ENCODE assay signal across 8 mouse cellular contexts in genomic region chr13:113266495-113266951, GRCm38 (mm10). TPM values are rescaled to one million over a fixed set of nuclear protein-coding genes. Genes with fewer than 3 reads are reported as not detected.
A peak's percentile ranks its signal among the peaks of the same experiment; 100 is the strongest.
DNase-seq lines count a peak whose midpoint lies in the region; ATAC-seq and TF ChIP-seq lines count a peak whose summit lies in the region.

No protein-coding gene starts in this region.

- H3K9ac ChIP-seq in heart, embryonic 11.5 days (ENCODE audit: low read depth, low read length), result no peak overlapping the region
- H3K9ac ChIP-seq in hindbrain, postnatal 0 days (replicated peaks; ENCODE audit: low read length), result no peak overlapping the region

- no peak for ATAC-seq in heart, embryonic 11.5 days (replicated peaks; ENCODE audit: insufficient number of reproducible peaks, low FRiP score, low TSS enrichment)
- ATAC-seq in hindbrain, postnatal 0 days, result peak; percentile 48
- ATAC-seq in megakaryocyte-erythroid progenitor cell, adult 5-6 weeks (replicated peaks; ENCODE audit: low FRiP score, low TSS enrichment, poor library complexity, severe bottlenecking), result peak; percentile 68

- no peak overlapping the region for H3K4me3 ChIP-seq in heart, embryonic 11.5 days (ENCODE audit: low read depth, low read length)
- H3K4me3 ChIP-seq in gastrocnemius, adult 2 months, result no peak overlapping the region; the same call in 1 of the 2 replicates
- no peak overlapping the region for H3K4me3 ChIP-seq in hindbrain, postnatal 0 days (ENCODE audit: low read length)

- no peaks in the 10 kb centered on the region for H3K9me3 ChIP-seq in heart, embryonic 11.5 days (replicated peaks; ENCODE audit: control insufficient read depth, low read length)
- H3K9me3 ChIP-seq in hindbrain, postnatal 0 days (ENCODE audit: low read length), result no peaks in the 10 kb centered on the region

- peak; percentile 97; the same call in 1 of the 2 replicates for TF ChIP-seq CTCF in gastrocnemius, adult 2 months (IDR thresholded peaks at IDR 0.05)
- peak; percentile 90 for TF ChIP-seq CTCF in hindbrain, postnatal 0 days (IDR thresholded peaks at IDR 0.05; ENCODE audit: low read depth)

- WGBS in heart, embryonic 11.5 days (ENCODE audit: insufficient replicate concordance), result 34% methylated on average over 9 of the region's 9 CpGs
- 32% methylated on average over 9 of the region's 9 CpGs for WGBS in hindbrain, postnatal 0 days

- no peaks in the 10 kb centered on the region for H3K4me1 ChIP-seq in heart, embryonic 11.5 days (ENCODE audit: control insufficient read depth, insufficient read depth, low read length)
- H3K4me1 ChIP-seq in hindbrain, postnatal 0 days (ENCODE audit: insufficient read depth, low read length), result no peaks in the 10 kb centered on the region

- H3K36me3 ChIP-seq in heart, embryonic 11.5 days (ENCODE audit: control insufficient read depth, insufficient read depth, low read length), result no peaks in the 10 kb centered on the region
- no peaks in the 10 kb centered on the region for H3K36me3 ChIP-seq in hindbrain, postnatal 0 days (ENCODE audit: insufficient read depth, low read length)

- DNase-seq in heart, adult 11 months, result peak; percentile 88
- peak; percentile 64 to 76 for DNase-seq in cerebellum, postnatal 36 days
- peak; percentile 70 for DNase-seq in gastrocnemius, adult 2 months
- DNase-seq in hindbrain, postnatal 0 days (ENCODE audit: low spot score), result peak; percentile 90
- DNase-seq in left cerebral cortex, adult 18-20 months (ENCODE audit: low spot score in 2 of 2), result peak; percentile 68 to 84
- peak; percentile 79 for DNase-seq in right cerebral cortex, postnatal 4 days

- H3K4me2 ChIP-seq in heart, embryonic 11.5 days, result no peak overlapping the region
- H3K4me2 ChIP-seq in hindbrain, postnatal 0 days (ENCODE audit: low read depth, low read length), result no peak overlapping the region; the same call in 1 of the 2 replicates

- no peak overlapping the region for H3K27ac ChIP-seq in heart, embryonic 11.5 days (ENCODE audit: low read depth, low read length)
- no peak overlapping the region for H3K27ac ChIP-seq in gastrocnemius, adult 2 months
- H3K27ac ChIP-seq in hindbrain, postnatal 0 days, result no peak overlapping the region

- intact Hi-C loops in gastrocnemius, adult 2 months (cut with DNase I), result loop anchor here (1.0 to 5.0 kb wide), 5 partner anchors 56 to 601 kb away; partner anchors contain the start of gene Gpx8

- H3K27me3 ChIP-seq in heart, embryonic 11.5 days (ENCODE audit: control insufficient read depth, insufficient read depth, low read length), result 0 out of 2 replicates have a peak, but pooled peaks cover 2% of the 10 kb centered on the region
- no peaks in the 10 kb centered on the region for H3K27me3 ChIP-seq in hindbrain, postnatal 0 days (ENCODE audit: insufficient read depth, low read length)

RNA-seq across cellular contexts. Expression of gene BC067074, which starts 26.4 kb away (rescaled TPM):
- polyA plus RNA-seq in heart, embryonic 11.5 days (2014; fragmentation: Nextera tagmentation; extraction: Ambion mirVana), result 3.0 and 3.1 TPM in 2 replicates
- total RNA-seq in gastrocnemius, adult 2 months (2021), result 1 to 10 TPM in 1 of 2 experiments, under 1 TPM in 1; 0.61 to 1.9 TPM
- 2.3 and 3.0 TPM in 2 replicates for total RNA-seq in hindbrain, postnatal 0 days (2014; rRNA removed)
- 1.1 TPM in 2 replicates for polyA plus RNA-seq in hindbrain, postnatal 0 days (2015; fragmentation: Nextera tagmentation; extraction: Ambion mirVana)
- 1 to 10 TPM; 1.4 TPM for total RNA-seq in left cerebral cortex, adult 18-20 months (2021)
- not detected in 2 replicates for total RNA-seq in megakaryocyte-erythroid progenitor cell, adult 5-6 weeks (2014; fragmentation: Nextera tagmentation)
- not detected in 2 replicates for total RNA-seq in megakaryocyte-erythroid progenitor cell, adult 5-6 weeks (2017)

RNA-seq across cellular contexts. Expression of gene Gzmk, which starts 40.8 kb away (rescaled TPM):
- polyA plus RNA-seq in heart, embryonic 11.5 days (2014; fragmentation: Nextera tagmentation; extraction: Ambion mirVana), result not detected in 2 replicates
- total RNA-seq in gastrocnemius, adult 2 months (2021), result not detected
- not detected in 2 replicates for total RNA-seq in hindbrain, postnatal 0 days (2014; rRNA removed)
- polyA plus RNA-seq in hindbrain, postnatal 0 days (2015; fragmentation: Nextera tagmentation; extraction: Ambion mirVana), result 0.14 TPM in 1 of 2 replicates, not detected in the other
- under 1 TPM in 1 of 2 experiments, not detected in 1; 0.37 TPM for total RNA-seq in left cerebral cortex, adult 18-20 months (2021)
- not detected in 2 replicates for total RNA-seq in megakaryocyte-erythroid progenitor cell, adult 5-6 weeks (2014; fragmentation: Nextera tagmentation)
- not detected in 2 replicates for total RNA-seq in megakaryocyte-erythroid progenitor cell, adult 5-6 weeks (2017)

RNA-seq across cellular contexts. Expression of gene Esm1, which starts 57.1 kb away (rescaled TPM):
- 0.44 and 0.90 TPM in 2 replicates for polyA plus RNA-seq in heart, embryonic 11.5 days (2014; fragmentation: Nextera tagmentation; extraction: Ambion mirVana)
- under 1 TPM; 0.25 to 0.38 TPM for total RNA-seq in gastrocnemius, adult 2 months (2021)
- total RNA-seq in hindbrain, postnatal 0 days (2014; rRNA removed), result 0.37 and 0.86 TPM in 2 replicates
- 1.1 and 1.6 TPM in 2 replicates for polyA plus RNA-seq in hindbrain, postnatal 0 days (2015; fragmentation: Nextera tagmentation; extraction: Ambion mirVana)
- under 1 TPM in 1 of 2 experiments, not detected in 1; 0.21 TPM for total RNA-seq in left cerebral cortex, adult 18-20 months (2021)
- total RNA-seq in megakaryocyte-erythroid progenitor cell, adult 5-6 weeks (2014; fragmentation: Nextera tagmentation), result not detected in 2 replicates
- 0.53 TPM in 1 of 2 replicates, not detected in the other for total RNA-seq in megakaryocyte-erythroid progenitor cell, adult 5-6 weeks (2017)
